Mouse (Mus musculus) stomach, postnatal 0 days (tissue): ENCODE results near the gene Ipmk. TPM values are rescaled to one million over a fixed set of nuclear protein-coding genes. Genes with fewer than 3 reads are reported as not detected.

ENCODE experiments used
- ATAC-seq: fragments of 200-750 bp; cut with Nextera tagmentation; 2 replicates; pipeline ENCODE4 v1.8.0; 2017; ENCODE audit not compliant: low FRiP score, low TSS enrichment
- DNase-seq: peaks from one replicate; pipeline ENCODE4 v3.0.0-alpha.2; 2016; ENCODE audit warnings: low spot score
- H3K27ac ChIP-seq: fragments of 300-500 bp; sonication (generic); replicated peaks from 2 replicates; pipeline ENCODE4 v1.5.1; 2014; ENCODE audit warnings: mild to moderate bottlenecking, control low read depth
- H3K27me3 ChIP-seq: fragments of 300-500 bp; sonication (generic); 2 replicates; pipeline ENCODE4 v1.6.1; 2014; ENCODE audit warnings: low read length; ENCODE audit not compliant: control insufficient read depth, insufficient read depth
- H3K36me3 ChIP-seq: fragments of 300-500 bp; sonication (generic); 2 replicates; pipeline ENCODE4 v1.6.1; 2014; ENCODE audit warnings: low read length, mixed read lengths; ENCODE audit not compliant: control insufficient read depth, insufficient read depth
- H3K4me1 ChIP-seq: fragments of 300-500 bp; sonication (generic); replicated peaks from 2 replicates; pipeline ENCODE4 v1.6.1; 2014; ENCODE audit warnings: antibody characterized with exemption; ENCODE audit not compliant: control insufficient read depth, insufficient read depth
- H3K4me2 ChIP-seq: fragments of 300-500 bp; sonication (generic); replicated peaks from 2 replicates; pipeline ENCODE4 v1.6.1; 2014; ENCODE audit warnings: low read depth, mild to moderate bottlenecking, control low read depth, moderate library complexity
- H3K4me3 ChIP-seq: fragments of 300-500 bp; sonication (generic); 2 replicates; pipeline ENCODE4 v1.5.1; 2014; ENCODE audit warnings: low read depth, low read length, control low read depth
- H3K9ac ChIP-seq: fragments of 300-500 bp; sonication (generic); 2 replicates; pipeline ENCODE4 v1.6.1; 2014; ENCODE audit warnings: mild to moderate bottlenecking, low read length, control low read depth, mixed read lengths
- H3K9me3 ChIP-seq: fragments of 300-500 bp; sonication (generic); 2 replicates; pipeline ENCODE4 v1.6.1; 2016; ENCODE audit warnings: low read length; ENCODE audit not compliant: control insufficient read depth
- CTCF ChIP-seq: IDR thresholded peaks from 2 replicates; pipeline ENCODE4 v1.5.1; 2016; ENCODE audit warnings: antibody characterized with exemption, low read depth, mild to moderate bottlenecking, moderate library complexity
- EP300 ChIP-seq: optimal IDR thresholded peaks from 2 replicates; pipeline ENCODE3; 2016; ENCODE audit warnings: antibody characterized with exemption
- WGBS: fragments of 180-500 bp; shearing (Covaris S2); extraction: QIAGEN DNeasy Blood & Tissue Kit; methylation state at CpG from one replicate; pipeline ENCODE4 v1.1.7; 2014; 5-methylcytosine and 5-hydroxymethylcytosine counted together
- polyA plus RNA-seq: library from polyadenylated mRNA; unstranded; fragments of >200 nt; fragmentation: Nextera tagmentation; extraction: Ambion mirVana; gene quantifications from 2 replicates; pipeline ENCODE4 v1.2.1, GENCODE M21; 2015

The Ipmk gene
- polyA plus RNA-seq, 1 experiment from 2014 or later: 9.0 TPM

- Histone ChIP-seq H3K36me3 (no peaks in the 10 kb centered on the region), H3K4me3 (no peak overlapping the region), H3K27me3 (no peaks in the 10 kb centered on the region), H3K4me1 (no peaks in the 10 kb centered on the region), H3K27ac (no peak overlapping the region), H3K9ac (no peak overlapping the region), H3K9me3 (no peaks in the 10 kb centered on the region), H3K4me2 (no peak overlapping the region)
- no peak for DNase-seq
- no peak for ATAC-seq
- WGBS: 82% methylated on average over 10 of the region's 10 CpGs
- TF ChIP-seq EP300 (no peak), CTCF (no peak)
Observed at GRCm38 (mm10) chr10:71363858-71364257, 16.3 kb downstream of the Ipmk start.

GRCm38 (mm10) chr10:71368128-71368940, 20.8 kb downstream of the Ipmk start:
- H3K4me2 ChIP-seq: no peak overlapping the region
- H3K27ac ChIP-seq: no peak overlapping the region
- H3K4me3 ChIP-seq: no peak overlapping the region
- peak; percentile 47 for ATAC-seq
- WGBS: 62% methylated on average over 16 of the region's 16 CpGs
- DNase-seq: no peak
- no peak overlapping the region for H3K9ac ChIP-seq
- H3K4me1 ChIP-seq: no peaks in the 10 kb centered on the region
- no peak for TF ChIP-seq EP300
- TF ChIP-seq CTCF: no peak
- no peaks in the 10 kb centered on the region for H3K27me3 ChIP-seq
- no peaks in the 10 kb centered on the region for H3K9me3 ChIP-seq
- H3K36me3 ChIP-seq: no peaks in the 10 kb centered on the region

GRCm38 (mm10) chr10:71369466-71369865, 21.9 kb downstream of the Ipmk start:
- no peak for TF ChIP-seq EP300
- TF ChIP-seq CTCF: no peak
- Histone ChIP-seq H3K36me3 (no peaks in the 10 kb centered on the region), H3K9me3 (no peaks in the 10 kb centered on the region), H3K4me3 (no peak overlapping the region), H3K27me3 (no peaks in the 10 kb centered on the region), H3K4me1 (no peaks in the 10 kb centered on the region), H3K27ac (no peak overlapping the region), H3K9ac (no peak overlapping the region), H3K4me2 (no peak overlapping the region)
- ATAC-seq (peak; percentile 88), DNase-seq (peak; percentile 29)
- 61% methylated on average over 3 of the region's 3 CpGs for WGBS

DNA sequence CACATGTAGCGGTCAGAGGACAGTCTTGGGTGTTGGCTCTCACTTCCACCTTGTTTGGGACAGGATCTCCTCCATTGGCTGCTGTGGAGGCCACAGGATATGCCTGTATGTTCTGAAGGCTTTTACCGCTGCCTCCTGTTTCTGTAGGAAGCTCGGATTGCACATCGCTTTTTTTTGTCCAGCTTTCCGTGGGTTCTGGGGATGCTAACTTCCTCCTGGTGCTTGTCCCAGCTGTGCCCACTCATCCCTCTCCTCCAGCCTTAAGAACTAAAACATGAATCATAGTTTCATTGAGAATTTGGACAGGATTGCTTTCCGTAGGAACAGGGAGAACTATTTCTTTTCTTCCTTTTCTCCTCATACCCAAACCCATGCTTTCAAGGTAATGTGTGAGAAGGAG, 24.3 kb downstream of the Ipmk start:
- Histone ChIP-seq H3K9ac (no peak overlapping the region), H3K4me3 (no peak overlapping the region), H3K4me1 (no peaks in the 10 kb centered on the region), H3K4me2 (no peak overlapping the region), H3K27ac (no peak overlapping the region), H3K36me3 (0 out of 2 replicates have a peak, but pooled peaks cover 1% of the 10 kb centered on the region), H3K9me3 (no peaks in the 10 kb centered on the region), H3K27me3 (no peaks in the 10 kb centered on the region)
- WGBS: 61% methylated on average over 6 of the region's 6 CpGs
- DNase-seq (no peak), ATAC-seq (no peak)
- TF ChIP-seq EP300 (no peak), CTCF (no peak)

DNA sequence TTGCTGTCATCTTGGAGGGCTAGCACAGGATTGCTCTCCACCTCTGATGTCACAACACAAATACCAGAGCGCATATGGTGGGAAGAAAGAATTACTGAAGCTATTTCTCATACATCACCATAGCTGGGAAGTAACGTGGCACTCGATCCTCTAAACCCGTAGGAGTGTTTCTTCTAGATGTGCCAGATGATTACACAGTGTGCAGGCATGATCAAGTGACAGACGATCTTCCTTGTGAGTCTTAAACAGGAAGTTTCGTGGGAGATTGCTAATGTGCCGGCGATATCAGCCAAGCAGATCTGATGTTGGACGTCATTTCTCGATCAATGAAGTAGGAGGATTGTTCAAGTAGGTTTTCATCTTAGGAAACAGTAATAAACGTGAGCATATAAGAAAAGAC, 26.1 kb downstream of the Ipmk start:
- 82% methylated on average over 11 of the region's 11 CpGs for WGBS
- TF ChIP-seq EP300: no peak
- no peak for TF ChIP-seq CTCF
- Histone ChIP-seq H3K9me3 (no peaks in the 10 kb centered on the region), H3K4me3 (no peak overlapping the region), H3K4me1 (no peaks in the 10 kb centered on the region), H3K4me2 (no peak overlapping the region), H3K27ac (no peak overlapping the region), H3K9ac (no peak overlapping the region), H3K36me3 (0 out of 2 replicates have a peak, but pooled peaks cover 2% of the 10 kb centered on the region), H3K27me3 (no peaks in the 10 kb centered on the region)
- ATAC-seq: no peak
- no peak for DNase-seq

- TF ChIP-seq EP300 (no peak), CTCF (no peak)
- Histone ChIP-seq H3K4me2 (no peak overlapping the region), H3K36me3 (peaks cover 3% of the 10 kb centered on the region), H3K27ac (no peak overlapping the region), H3K9me3 (no peaks in the 10 kb centered on the region), H3K27me3 (no peaks in the 10 kb centered on the region), H3K4me1 (no peaks in the 10 kb centered on the region), H3K9ac (no peak overlapping the region), H3K4me3 (no peak overlapping the region)
- WGBS: 55% methylated on average over 6 of the region's 6 CpGs
- ATAC-seq (peak; percentile 93), DNase-seq (peak; percentile 53)
Observed at GRCm38 (mm10) chr10:71376014-71376413, 28.5 kb downstream of the Ipmk start.
